ENCODE assay signal across 10 mouse cellular contexts in the genomic region with DNA sequence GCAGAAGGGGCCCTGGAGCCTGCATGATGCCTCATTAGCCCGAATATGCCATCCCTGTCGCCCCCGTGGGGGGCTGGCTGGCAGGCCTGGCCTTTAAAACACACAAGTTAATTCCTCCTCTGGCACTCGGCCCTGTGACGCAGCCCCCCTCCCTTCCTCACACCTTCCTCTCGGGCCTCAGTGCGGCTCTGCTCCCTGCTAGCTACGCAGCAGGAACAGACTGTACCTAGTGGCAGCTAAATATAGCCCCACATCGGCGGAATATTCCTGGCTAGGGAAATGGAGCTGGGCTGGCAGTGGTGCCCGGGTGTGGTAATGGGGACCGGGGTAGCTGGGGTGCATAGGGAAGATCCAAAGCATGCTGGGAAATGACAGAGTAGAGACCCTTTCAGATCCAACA.
A peak's percentile ranks its signal among the peaks of the same experiment; 100 is the strongest.
DNase-seq lines count a peak whose midpoint lies in the region; ATAC-seq and TF ChIP-seq lines count a peak whose summit lies in the region.
"Had no signal": no experiment of that assay in that cellular context is flagged by ENCODE, and none has a peak within 500 bp of the region (broad histone marks: within the 10 kb centered on the region; RNA-seq: fewer than 3 reads in every experiment).

No protein-coding gene starts in this region.

- no peak overlapping the region for H3K4me2 ChIP-seq in forebrain, embryonic 14.5 days (ENCODE audit: low read length)
- no peak overlapping the region for H3K4me2 ChIP-seq in forebrain, postnatal 0 days (ENCODE audit: low read depth)
- H3K4me2 ChIP-seq: lung, embryonic 15.5 days had no signal

- WGBS in forebrain, embryonic 14.5 days: 34% methylated on average over 12 of the region's 12 CpGs
- 21% methylated on average over 12 of the region's 12 CpGs for WGBS in forebrain, postnatal 0 days
- WGBS in heart, embryonic 10.5 days: 13% methylated on average over 12 of the region's 12 CpGs

- TF ChIP-seq CTCF in forebrain, postnatal 0 days (IDR thresholded peaks at IDR 0.05; ENCODE audit: low read depth): no peak

- H3K27ac ChIP-seq in forebrain, embryonic 14.5 days (ENCODE audit: low read depth, low read length): no peak overlapping the region
- no peak overlapping the region for H3K27ac ChIP-seq in forebrain, postnatal 0 days (ENCODE audit: low read depth, low read length)
- H3K27ac ChIP-seq in heart, embryonic 10.5 days: no peak overlapping the region
- H3K27ac ChIP-seq: lung, embryonic 15.5 days had no signal

- peaks cover 6% of the 10 kb centered on the region; the same call in 1 of the 2 replicates for H3K4me1 ChIP-seq in forebrain, embryonic 14.5 days (ENCODE audit: control insufficient read depth, insufficient read depth, low read length)
- H3K4me1 ChIP-seq in forebrain, postnatal 0 days (ENCODE audit: insufficient read depth): peaks cover 4% of the 10 kb centered on the region; the same call in 1 of the 2 replicates
- H3K4me1 ChIP-seq in heart, embryonic 10.5 days: peaks cover 13% of the 10 kb centered on the region
- H3K4me1 ChIP-seq: lung, embryonic 15.5 days had no signal

- ATAC-seq in forebrain, embryonic 14.5 days: peak; percentile 58; the same call in 1 of the 2 replicates
- ATAC-seq in forebrain, postnatal 0 days: no peak; the same call in 1 of the 2 replicates
- ATAC-seq in monocyte, adult 5-6 weeks (replicated peaks; ENCODE audit: insufficient number of reproducible peaks, low FRiP score, low TSS enrichment, poor library complexity, severe bottlenecking): no peak

- H3K4me3 ChIP-seq in forebrain, embryonic 14.5 days (ENCODE audit: low read depth, low read length): no peak overlapping the region
- H3K4me3 ChIP-seq in forebrain, postnatal 0 days (ENCODE audit: low read depth, low read length): no peak overlapping the region
- peak overlapping the region; percentile 10; the same call in 1 of the 2 replicates for H3K4me3 ChIP-seq in heart, embryonic 10.5 days
- H3K4me3 ChIP-seq: lung, embryonic 15.5 days had no signal

- H3K9me3 ChIP-seq in forebrain, embryonic 14.5 days (replicated peaks; ENCODE audit: control insufficient read depth, low read length): no peaks in the 10 kb centered on the region
- no peaks in the 10 kb centered on the region for H3K9me3 ChIP-seq in forebrain, postnatal 0 days (ENCODE audit: low read length)
- no peaks in the 10 kb centered on the region for H3K9me3 ChIP-seq in heart, embryonic 10.5 days
- H3K9me3 ChIP-seq: lung, embryonic 15.5 days had no signal

- H3K36me3 ChIP-seq in forebrain, embryonic 14.5 days (ENCODE audit: control insufficient read depth, insufficient read depth, low read length): no peaks in the 10 kb centered on the region
- H3K36me3 ChIP-seq in forebrain, postnatal 0 days (ENCODE audit: insufficient read depth): no peaks in the 10 kb centered on the region
- no peaks in the 10 kb centered on the region for H3K36me3 ChIP-seq in heart, embryonic 10.5 days
- H3K36me3 ChIP-seq: lung, embryonic 15.5 days had no signal

- H3K9ac ChIP-seq in forebrain, embryonic 14.5 days (ENCODE audit: low read length): no peak overlapping the region
- no peak overlapping the region for H3K9ac ChIP-seq in forebrain, postnatal 0 days
- H3K9ac ChIP-seq: lung, embryonic 15.5 days had no signal

- no peaks in the 10 kb centered on the region for H3K27me3 ChIP-seq in forebrain, embryonic 14.5 days (replicated peaks; ENCODE audit: control insufficient read depth, insufficient read depth, low read length)
- no peaks in the 10 kb centered on the region for H3K27me3 ChIP-seq in forebrain, postnatal 0 days (ENCODE audit: insufficient read depth, low read length)
- H3K27me3 ChIP-seq in heart, embryonic 10.5 days (ENCODE audit: insufficient read depth, poor library complexity, severe bottlenecking): peaks cover 92% of the 10 kb centered on the region

- DNase-seq in forebrain, embryonic 14.5 days (ENCODE audit: low spot score): peak; percentile 52
- no peak for DNase-seq in forebrain, postnatal 0 days
- peak; percentile 70 for DNase-seq in cerebellum, adult 9-11 months
- no peak for DNase-seq in heart, embryonic 10.5 days (ENCODE audit: low spot score)
- peak; percentile 54 to 78 for DNase-seq in left cerebral cortex, adult 9 months (ENCODE audit: low spot score in 2 of 2)
- no peak for DNase-seq in spleen, adult 12 weeks (ENCODE audit: low spot score)
- no peak for DNase-seq in urinary bladder, postnatal 10 days (ENCODE audit: low spot score)
- DNase-seq: kidney, adult 9 months had no signal

Comparison
In these comparisons a context has a peak if more than half of its experiments do, and no peak if none do; other contexts are left out.
1. DNase-seq: peak in forebrain, embryonic 14.5 days (single experiment), cerebellum, adult 9-11 months (single experiment) and left cerebral cortex, adult 9 months (2 of 2); none in forebrain, postnatal 0 days (single experiment), heart, embryonic 10.5 days (single experiment), spleen, adult 12 weeks (single experiment) and urinary bladder, postnatal 10 days (single experiment).